12 mouse cellular contexts compared by ENCODE assay signal in genomic region chr10:94574451-94575333, GRCm38 (mm10).
A peak's percentile ranks its signal among the peaks of the same experiment; 100 is the strongest.
DNase-seq lines count a peak whose midpoint lies in the region; ATAC-seq and TF ChIP-seq lines count a peak whose summit lies in the region.
"Had no signal": no experiment of that assay in that cellular context is flagged by ENCODE, and none has a peak within 500 bp of the region (broad histone marks: within the 10 kb centered on the region; RNA-seq: fewer than 3 reads in every experiment).

No protein-coding gene starts in this region.

- H3K4me2 ChIP-seq in lung, embryonic 16.5 days (ENCODE audit: low read depth, low read length) = no peak overlapping the region

- 57% methylated on average over 13 of the region's 13 CpGs for WGBS in lung, embryonic 16.5 days

- intact Hi-C loops in gastrocnemius, adult 2 months (cut with DNase I) = loop anchor here (5.0 kb wide), 2 partner anchors 57 to 112 kb away; no protein-coding TSS in a partner anchor
- intact Hi-C loops in heart, postnatal 14 days (cut with DNase I) = loop anchor here (5.0 kb wide), 1 partner anchor 92 kb away; no protein-coding TSS in a partner anchor

- peak; percentile 63 for DNase-seq in gastrocnemius, adult 2 months
- no peak for DNase-seq in gastrocnemius, postnatal 4 days (ENCODE audit: low spot score in 2 of 2)
- peak; percentile 20 to 57 for DNase-seq in adrenal gland, postnatal 36 days
- DNase-seq in heart, postnatal 14 days = peak; percentile 57 to 64
- no peak for DNase-seq in frontal cortex, postnatal 25 days (ENCODE audit: low spot score in 2 of 2)
- DNase-seq: B cell, adult 2 months; cerebellum, postnatal 14 days; layer of hippocampus, postnatal 36 days; right cerebral cortex, postnatal 25 days had no signal

- ATAC-seq in lung, embryonic 16.5 days (ENCODE audit: low read depth) = peak; percentile 46; the same call in 1 of the 2 replicates
- no peak for ATAC-seq in erythroid progenitor cell, adult 5-6 weeks (replicated peaks; ENCODE audit: low FRiP score, poor library complexity, severe bottlenecking)
- no peak for ATAC-seq in erythroblast, adult 5-6 weeks (replicated peaks; ENCODE audit: low FRiP score, poor library complexity, severe bottlenecking)

- peak overlapping the region; percentile 43 for H3K4me3 ChIP-seq in gastrocnemius, adult 2 months
- H3K4me3 ChIP-seq in lung, embryonic 16.5 days (ENCODE audit: low read length) = no peak overlapping the region

- H3K27me3 ChIP-seq in lung, embryonic 16.5 days (ENCODE audit: control insufficient read depth, insufficient read depth, low read depth, low read length) = no peaks in the 10 kb centered on the region

- peak overlapping the region; percentile 84 for H3K27ac ChIP-seq in gastrocnemius, adult 2 months
- H3K27ac ChIP-seq in lung, embryonic 16.5 days (ENCODE audit: low read length) = no peak overlapping the region

- no peaks in the 10 kb centered on the region for H3K36me3 ChIP-seq in lung, embryonic 16.5 days (ENCODE audit: control insufficient read depth, insufficient read depth, low read length)

- H3K4me1 ChIP-seq in lung, embryonic 16.5 days (replicated peaks; ENCODE audit: control insufficient read depth, insufficient read depth, low read length) = peaks cover 17% of the 10 kb centered on the region; the same call in 1 of the 2 replicates

- no peaks in the 10 kb centered on the region for H3K9me3 ChIP-seq in lung, embryonic 16.5 days (ENCODE audit: control insufficient read depth, low read length)

- no peak overlapping the region for H3K9ac ChIP-seq in lung, embryonic 16.5 days (ENCODE audit: low read length)

- TF ChIP-seq CTCF in gastrocnemius, adult 2 months (IDR thresholded peaks at IDR 0.05) = no peak

Comparison
In these comparisons a context has a peak if more than half of its experiments do, and no peak if none do; other contexts are left out.
1. DNase-seq: peak in gastrocnemius, adult 2 months (single experiment), adrenal gland, postnatal 36 days (2 of 2) and heart, postnatal 14 days (2 of 2); none in gastrocnemius, postnatal 4 days (0 of 2) and frontal cortex, postnatal 25 days (0 of 2).